Mouse (Mus musculus): Measurements from ENCODE around the gene Rnf212b.
"Not testable (repeated sequence)": the region's sequence is repeated elsewhere in the genome, so short reads cannot be mapped to it uniquely, and the experiment has no call there.

Rnf212b gene
- long read RNA-seq, experiment 1 = 0 reads
- long read RNA-seq, experiment 2 = 0 reads

GRCm38 (mm10) chr14:54813991-54814390 is at the start of gene Rnf212b:
TSS of gene Rnf212b (plus strand) at chr14:54814141.
- intact Hi-C loops (cut with DNase I) = no loop called here

DNA sequence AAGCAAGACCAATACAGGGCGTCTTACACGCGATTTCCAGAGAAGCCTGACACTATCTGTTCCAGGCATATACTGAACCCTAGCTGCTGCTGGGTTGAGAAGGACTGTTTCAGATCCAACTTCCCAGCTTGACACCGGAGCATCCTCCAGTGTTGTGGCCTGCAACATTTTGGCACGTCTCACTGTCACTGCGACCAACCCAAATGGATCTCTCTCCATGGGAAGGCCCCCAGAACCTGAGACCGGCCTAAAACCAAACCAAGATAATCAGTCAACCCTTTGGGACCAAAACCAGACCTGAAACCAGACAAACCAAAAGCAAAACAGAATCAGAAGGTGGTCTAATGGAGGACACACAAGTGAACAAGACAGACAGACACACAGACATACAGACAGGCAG is 47.0 kb upstream of the Rnf212b start:
- intact Hi-C loops (cut with DNase I) = not testable (repeated sequence)

DNA sequence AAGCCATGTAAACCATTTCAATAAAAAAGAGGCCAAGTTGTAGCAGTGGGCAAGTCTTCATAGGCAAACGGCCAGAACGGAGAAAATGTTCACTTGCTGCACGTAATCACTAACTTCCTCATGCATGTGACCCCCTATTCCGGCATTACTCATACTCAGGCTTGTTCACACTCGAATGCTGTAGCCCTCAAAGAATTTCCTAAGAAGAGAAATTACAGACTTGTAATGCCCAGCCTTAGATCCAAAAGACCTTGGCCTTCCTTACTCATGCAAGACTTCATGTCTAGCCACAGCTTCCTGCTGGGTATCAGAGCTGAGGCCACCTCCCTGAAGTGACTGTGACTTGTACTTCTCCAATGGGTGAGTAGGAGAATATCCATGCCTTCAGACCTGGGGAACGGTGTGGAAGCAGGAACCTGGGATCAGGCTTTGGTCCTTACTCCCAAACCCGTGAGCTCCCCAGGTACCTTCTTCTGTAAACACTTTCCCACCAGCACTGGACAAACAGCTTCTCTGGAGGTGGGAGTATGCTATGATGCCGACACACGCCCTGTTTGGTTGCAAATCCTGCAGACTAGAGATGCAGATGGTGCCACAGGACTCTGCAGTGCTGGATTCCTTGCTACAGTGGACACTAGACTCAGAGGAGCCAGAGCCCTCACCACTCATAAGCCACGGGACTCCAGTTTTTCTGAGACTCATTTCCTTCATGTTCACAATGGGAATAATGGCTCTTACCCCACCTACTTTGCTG is 45.5 kb upstream of the Rnf212b start:
- intact Hi-C loops (cut with DNase I) = no loop called here

GRCm38 (mm10) chr14:54769068-54769425 is 44.9 kb upstream of the Rnf212b start:
- intact Hi-C loops (cut with DNase I) = no loop called here

DNA sequence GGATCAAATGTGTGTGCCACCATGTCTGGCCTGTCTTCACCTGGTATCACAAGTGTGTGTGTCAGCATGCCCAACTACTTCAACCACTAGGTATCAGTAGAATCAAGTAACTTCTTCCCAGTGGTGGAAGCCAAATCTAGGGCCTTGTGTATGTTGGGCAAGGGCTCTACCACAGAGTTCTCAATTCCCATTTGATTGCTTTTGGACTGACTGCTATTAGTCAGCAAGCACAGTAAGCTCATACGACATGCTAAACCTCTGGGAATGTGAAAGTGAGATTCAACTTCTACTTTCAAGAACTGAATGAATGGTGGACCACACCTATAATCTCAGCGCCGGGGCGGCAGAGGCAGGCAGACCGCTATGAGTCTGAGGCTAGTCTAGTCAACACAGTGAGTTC is 43.6 kb upstream of the Rnf212b start:
- intact Hi-C loops (cut with DNase I) = loop anchor here (5.0 kb wide), 1 partner anchor 33 kb away; no protein-coding TSS in a partner anchor

- intact Hi-C loops (cut with DNase I) = loop anchor here (5.0 kb wide), 1 partner anchor 35 kb away; no protein-coding TSS in a partner anchor
These were observed 41.5 kb upstream of the Rnf212b start for GRCm38 (mm10) chr14:54772333-54772856.

DNA sequence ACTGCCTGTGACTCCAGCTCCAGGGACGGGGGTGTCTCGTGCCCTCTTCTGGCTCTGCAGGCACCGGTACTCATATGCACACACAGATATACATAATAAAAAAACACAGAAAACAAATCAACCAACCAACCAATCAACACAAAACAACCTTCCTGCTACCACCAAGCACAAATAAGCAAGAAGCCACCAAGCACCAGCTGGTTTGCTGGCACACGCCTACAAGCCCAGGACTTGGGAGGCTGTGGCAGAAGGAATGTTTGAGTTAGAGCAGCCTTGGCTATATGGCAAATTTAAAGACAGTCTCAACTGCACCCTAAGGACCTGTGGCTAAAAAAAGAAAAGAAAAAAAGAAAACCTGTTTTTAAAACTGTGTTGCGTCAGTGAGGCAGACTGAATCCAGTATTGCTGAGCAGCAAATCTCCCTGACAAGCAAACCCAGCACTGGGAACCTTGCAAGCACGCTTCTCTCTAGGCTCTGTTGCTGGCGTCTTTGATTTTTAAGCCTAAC is 38.4 kb upstream of the Rnf212b start:
- intact Hi-C loops (cut with DNase I) = no loop called here

GRCm38 (mm10) chr14:54776768-54777167 is 37.2 kb upstream of the Rnf212b start:
- intact Hi-C loops (cut with DNase I) = no loop called here

GRCm38 (mm10) chr14:54777893-54778292 is 36.0 kb upstream of the Rnf212b start:
- intact Hi-C loops (cut with DNase I) = no loop called here

DNA sequence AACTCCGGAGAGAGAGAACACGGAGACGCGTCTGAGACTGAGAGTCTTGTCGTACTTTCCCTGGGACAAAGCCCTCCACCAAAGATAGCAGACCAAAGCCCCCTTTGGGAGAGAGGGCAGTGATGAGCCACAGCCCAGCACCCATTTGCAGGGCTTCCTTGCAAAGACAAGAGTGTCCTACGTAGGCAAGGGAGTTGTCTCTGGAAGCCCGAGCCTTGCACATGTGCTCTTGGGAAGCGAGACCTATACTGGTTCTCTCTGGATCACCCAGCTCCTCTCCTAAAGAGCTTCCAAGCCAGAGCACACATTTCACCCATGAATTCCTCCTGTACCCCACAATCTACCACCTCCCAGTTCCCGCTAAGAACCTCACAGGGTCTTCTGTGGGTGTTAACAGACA is 33.9 kb upstream of the Rnf212b start:
- intact Hi-C loops (cut with DNase I) = no loop called here

DNA sequence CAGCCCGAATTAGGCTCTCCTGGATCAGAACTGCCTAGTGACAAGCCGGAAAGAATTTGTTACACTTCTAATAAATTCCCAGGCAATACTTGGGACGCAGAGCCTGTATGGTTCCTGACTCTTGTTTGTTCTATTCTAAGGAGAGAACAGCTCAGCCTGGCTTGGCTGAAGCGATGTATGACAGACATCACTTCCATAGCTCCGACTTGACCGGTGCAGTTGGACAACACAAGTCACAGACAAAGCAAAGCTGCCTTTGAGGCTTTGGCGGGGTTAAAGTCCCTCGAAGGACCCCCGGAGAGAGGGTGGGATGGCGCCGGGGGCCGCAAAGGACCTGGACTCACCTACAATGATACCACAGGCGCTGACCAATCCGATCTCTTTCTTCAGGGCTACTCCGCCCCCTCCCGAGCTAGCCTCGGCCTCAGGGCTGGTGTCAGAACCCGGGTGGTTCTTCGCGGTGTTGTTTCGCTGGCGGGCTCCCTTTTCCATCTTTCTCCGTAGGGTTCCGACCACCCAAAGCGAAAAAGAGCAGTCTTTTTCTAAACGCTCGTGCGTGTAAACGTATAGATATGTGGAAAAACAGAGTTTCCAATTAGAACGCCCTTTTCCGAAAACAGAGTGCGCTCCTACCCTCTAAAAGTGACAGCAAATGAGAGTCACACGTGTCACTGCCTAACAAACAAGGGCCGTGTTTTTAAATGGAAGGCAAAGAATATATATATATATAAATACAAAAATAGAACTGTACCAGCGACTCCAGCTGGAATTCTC is 32.9 kb upstream of the Rnf212b start:
- intact Hi-C loops (cut with DNase I) = no loop called here

GRCm38 (mm10) chr14:54781610-54782365 is 32.2 kb upstream of the Rnf212b start, which contains the start of gene Slc7a8:
TSS of gene Slc7a8 (minus strand) at chr14:54781946.
- intact Hi-C loops (cut with DNase I) = no loop called here

GRCm38 (mm10) chr14:54782971-54783370 is 31.0 kb upstream of the Rnf212b start:
- intact Hi-C loops (cut with DNase I) = no loop called here

GRCm38 (mm10) chr14:54785898-54786297 is 28.0 kb upstream of the Rnf212b start:
- intact Hi-C loops (cut with DNase I) = loop anchor here (1.0 kb wide), 1 partner anchor 71 kb away; no protein-coding TSS in a partner anchor

DNA sequence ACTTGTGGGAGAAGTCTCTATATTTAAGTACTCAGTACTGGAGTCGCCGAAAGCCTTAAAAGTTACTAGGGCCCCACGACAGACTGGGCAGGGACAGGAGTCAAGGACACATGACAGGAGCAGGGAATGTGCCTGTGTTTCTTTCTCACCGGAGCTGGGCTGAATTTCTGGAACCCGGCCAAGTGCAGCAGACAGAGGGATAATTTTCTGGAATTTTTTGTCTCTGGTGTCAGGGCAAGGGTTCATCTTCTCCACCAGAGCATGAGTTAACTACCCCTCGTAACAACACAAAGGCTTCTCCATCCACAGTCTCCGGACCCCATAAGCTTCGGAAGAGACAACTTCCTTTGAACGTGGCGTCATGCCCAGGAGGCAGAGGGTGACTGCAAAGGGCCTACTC is 27.5 kb upstream of the Rnf212b start:
- intact Hi-C loops (cut with DNase I) = no loop called here

DNA sequence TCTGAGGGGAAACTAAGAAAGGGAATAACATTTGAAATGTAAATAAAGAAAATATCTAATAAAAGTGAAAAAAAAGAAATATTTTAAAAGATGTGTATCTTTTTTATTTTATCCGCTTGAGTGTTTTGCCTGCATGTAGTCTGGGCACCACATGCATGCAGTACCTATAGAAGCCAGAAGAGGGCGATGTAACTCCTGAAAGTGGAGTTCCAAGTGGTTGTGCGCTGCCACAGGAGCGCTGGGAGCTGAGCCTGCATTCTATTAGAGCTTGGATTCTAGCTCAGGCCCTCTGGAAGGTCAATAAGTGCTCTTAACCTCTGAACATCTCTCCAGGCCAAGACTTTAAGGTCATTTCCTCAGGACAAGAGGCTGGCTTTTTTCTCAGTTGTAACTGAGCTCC is 26.7 kb upstream of the Rnf212b start:
- intact Hi-C loops (cut with DNase I) = no loop called here

DNA sequence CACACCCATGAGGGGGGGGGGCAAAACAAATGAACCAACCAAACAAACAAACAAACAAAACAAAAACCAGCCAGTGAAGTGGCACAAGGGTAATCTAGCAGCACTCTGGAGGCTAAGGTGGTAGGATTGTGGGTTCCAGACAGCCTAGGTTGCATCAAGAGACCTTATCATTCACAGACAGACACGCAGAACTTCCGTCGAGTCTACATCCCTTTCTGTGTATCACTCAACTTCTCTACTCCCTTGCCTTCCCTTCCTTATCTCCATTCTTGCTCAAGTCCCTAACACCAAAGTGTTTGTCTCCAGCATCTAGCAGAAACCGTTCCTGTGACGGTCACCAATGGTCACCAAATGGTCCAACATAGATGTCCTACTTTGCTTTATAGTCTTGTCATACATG is 25.7 kb upstream of the Rnf212b start:
- intact Hi-C loops (cut with DNase I) = no loop called here

DNA sequence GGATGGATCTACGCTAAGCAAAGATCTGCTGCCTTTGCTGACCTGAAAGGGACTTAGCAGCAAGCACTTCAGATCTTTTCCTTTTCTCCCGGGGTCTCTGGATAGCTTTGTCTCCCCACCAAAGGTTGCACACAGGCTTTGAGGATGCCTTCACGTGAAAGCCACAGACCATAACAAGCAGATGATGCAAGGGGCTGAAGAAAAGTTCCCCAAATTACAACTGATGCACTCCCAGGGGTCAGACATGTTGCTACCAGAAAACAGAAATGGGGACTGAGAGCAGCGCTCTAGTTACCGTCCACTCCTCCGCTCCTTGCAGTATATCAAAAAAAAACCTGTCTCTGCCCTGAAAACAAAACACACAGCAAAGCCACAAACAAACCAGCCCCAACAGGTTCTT is 21.8 kb upstream of the Rnf212b start:
- intact Hi-C loops (cut with DNase I) = no loop called here

- intact Hi-C loops (cut with DNase I) = no loop called here
These were observed 20.6 kb upstream of the Rnf212b start for GRCm38 (mm10) chr14:54793351-54793750.

- intact Hi-C loops (cut with DNase I) = no loop called here
These were observed 19.8 kb upstream of the Rnf212b start for GRCm38 (mm10) chr14:54793894-54794830.
